Mouse (Mus musculus): ENCODE results near the gene Taok2. TPM values are rescaled to one million over a fixed set of nuclear protein-coding genes. Genes with fewer than 3 reads are reported as not detected.
A peak's percentile ranks its signal among the peaks of the same experiment; 100 is the strongest.
"Not testable (repeated sequence)": the region's sequence is repeated elsewhere in the genome, so short reads cannot be mapped to it uniquely, and the experiment has no call there.

Gene Taok2
- polyA plus RNA-seq (2015; fragmentation: Nextera tagmentation; extraction: Ambion mirVana): 30.8 and 31.9 TPM in 2 replicates

DNA sequence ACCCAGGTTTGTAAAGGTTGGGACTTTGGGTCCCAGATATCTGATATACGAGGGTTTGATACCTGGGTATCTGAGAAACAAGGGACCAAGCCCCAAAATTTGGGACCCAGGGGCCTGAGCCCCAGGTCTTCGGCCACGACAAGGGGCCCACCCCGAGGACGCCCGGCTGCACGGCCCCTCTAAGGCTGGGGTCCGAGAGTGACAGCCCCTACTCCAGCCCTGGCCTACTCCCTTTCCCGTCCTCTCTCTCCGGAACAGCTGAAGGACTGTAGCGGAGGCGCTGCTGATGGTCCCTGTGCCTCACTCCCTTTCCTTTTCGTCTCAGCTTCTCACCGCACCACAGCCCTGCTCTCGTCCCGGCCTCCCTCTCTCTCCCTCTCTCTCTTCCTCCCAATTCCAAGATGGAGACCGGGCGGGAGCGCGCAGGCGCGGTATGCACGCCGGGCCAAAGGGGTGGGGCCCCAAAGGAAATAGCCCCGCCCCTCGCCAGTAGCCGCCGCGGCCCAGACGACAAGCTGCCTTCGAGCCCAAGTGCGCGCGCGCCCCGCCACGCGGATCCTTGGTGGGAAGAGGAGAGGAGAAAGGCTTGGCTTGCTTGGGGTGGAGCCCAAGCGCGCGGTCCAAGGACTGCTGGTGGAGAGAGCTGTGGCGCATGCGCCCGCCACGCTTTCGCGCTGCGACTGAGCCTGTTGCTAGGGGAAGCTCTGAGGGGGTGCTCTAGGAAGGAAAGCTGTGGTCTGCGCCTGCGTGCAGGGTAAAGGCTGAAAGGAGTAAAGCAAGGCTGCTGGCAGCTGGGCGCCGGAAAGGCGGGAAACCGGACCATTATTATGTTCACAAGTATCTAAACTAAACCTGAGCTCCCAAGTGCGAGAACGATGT is at the start of gene Taok2:
Taok2 (minus strand) TSS at position 418 of the 879 bp plus-strand sequence.
- no peaks in the 10 kb centered on the region for H3K27me3 ChIP-seq (replicated peaks)
- H3K9me3 ChIP-seq: no peaks in the 10 kb centered on the region
- H3K4me2 ChIP-seq (replicated peaks): peak within 1 kb of the TSS; percentile 97
- peak; percentile 98 for ATAC-seq
- H3K4me3 ChIP-seq (replicated peaks): peak within 1 kb of the TSS; percentile 74
- H3K4me1 ChIP-seq (replicated peaks): peaks cover 17% of the 10 kb centered on the region
- H3K27ac ChIP-seq: peak within 1 kb of the TSS; percentile 94
- H3K36me3 ChIP-seq: peaks cover 11% of the 10 kb centered on the region
- WGBS: under 1% methylated on average over 56 of the region's 56 CpGs
- H3K9ac ChIP-seq: peak within 1 kb of the TSS; percentile 82

GRCm38 (mm10) chr7:126932652-126933051 is 48.1 kb upstream of the Taok2 start:
- peaks cover 4% of the 10 kb centered on the region; the same call in 1 of the 2 replicates for H3K36me3 ChIP-seq
- H3K27ac ChIP-seq: no peak overlapping the region
- H3K4me2 ChIP-seq (replicated peaks): no peak overlapping the region
- peaks cover 5% of the 10 kb centered on the region; the same call in 1 of the 2 replicates for H3K4me1 ChIP-seq (replicated peaks)
- H3K27me3 ChIP-seq (replicated peaks): no peaks in the 10 kb centered on the region
- no peaks in the 10 kb centered on the region for H3K9me3 ChIP-seq
- no peak for ATAC-seq
- 79% methylated on average over 2 of the region's 2 CpGs for WGBS
- no peak overlapping the region for H3K9ac ChIP-seq
- no peak overlapping the region for H3K4me3 ChIP-seq (replicated peaks)

DNA sequence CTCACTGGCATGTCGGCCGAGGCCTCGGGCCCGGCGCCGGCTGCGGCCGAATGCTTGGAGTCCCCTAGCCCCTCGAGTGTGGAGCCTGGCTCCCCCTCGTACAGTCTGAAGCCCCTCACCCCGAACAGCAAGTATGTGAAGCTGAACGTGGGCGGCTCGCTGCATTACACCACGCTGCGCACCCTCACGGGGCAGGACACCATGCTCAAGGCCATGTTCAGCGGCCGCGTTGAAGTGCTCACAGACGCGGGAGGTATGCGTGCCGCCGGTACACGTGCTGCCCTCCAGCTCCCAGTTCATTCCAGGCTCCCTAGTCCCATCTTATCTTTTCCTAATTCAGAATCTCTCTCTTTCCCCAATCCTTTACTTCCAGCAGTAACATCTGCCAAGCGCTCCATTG is 44.5 kb upstream of the Taok2 start:
- ATAC-seq: peak; percentile 79
- peak overlapping the region; percentile 63 for H3K4me3 ChIP-seq (replicated peaks)
- peak overlapping the region; percentile 85 for H3K4me2 ChIP-seq (replicated peaks)
- no peaks in the 10 kb centered on the region for H3K9me3 ChIP-seq
- peak overlapping the region; percentile 82 for H3K9ac ChIP-seq
- H3K36me3 ChIP-seq: peaks cover 4% of the 10 kb centered on the region; the same call in 1 of the 2 replicates
- under 1% methylated on average over 27 of the region's 27 CpGs for WGBS
- peak overlapping the region; percentile 61 for H3K27ac ChIP-seq
- no peaks in the 10 kb centered on the region for H3K27me3 ChIP-seq (replicated peaks)
- peaks cover 5% of the 10 kb centered on the region; the same call in 1 of the 2 replicates for H3K4me1 ChIP-seq (replicated peaks)

DNA sequence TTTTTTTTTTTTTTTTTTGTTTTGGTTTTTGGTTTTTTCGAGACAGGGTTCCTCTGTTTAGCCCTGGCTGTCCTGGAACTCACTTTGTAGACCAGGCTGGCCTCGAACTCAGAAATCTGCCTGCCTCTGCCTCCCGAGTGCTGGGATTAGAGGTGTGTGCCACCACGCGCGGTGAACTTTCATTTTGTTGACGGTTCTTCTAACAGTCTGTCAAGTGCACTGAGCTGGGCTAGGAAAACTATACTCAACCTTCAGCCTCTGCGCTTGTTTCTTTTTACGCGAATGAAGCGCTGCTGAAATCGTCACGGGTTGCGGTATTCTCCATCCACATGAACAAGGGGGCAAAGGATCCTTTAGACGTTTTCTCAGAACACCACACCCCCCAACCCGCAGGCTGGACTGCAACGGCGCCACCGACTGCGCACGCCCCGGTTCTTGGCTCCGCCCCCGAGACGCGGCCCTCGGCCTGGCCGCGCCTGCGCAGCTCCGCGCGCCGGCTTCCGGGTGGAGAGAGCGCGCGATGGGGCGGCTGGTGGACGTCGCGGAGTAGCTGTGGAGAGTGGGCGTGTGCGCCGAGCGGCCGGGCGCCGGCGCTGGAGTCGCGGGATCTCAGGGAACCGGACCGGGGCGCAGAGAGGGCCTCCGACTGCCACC is 44.0 kb upstream of the Taok2 start, which contains the start of gene Kctd13:
Kctd13 (plus strand) TSS at position 496 of the 654 bp plus-strand sequence.
- ATAC-seq: peak; percentile 99
- Histone ChIP-seq H3K27ac (peak within 1 kb of the TSS; percentile 61), H3K9me3 (no peaks in the 10 kb centered on the region), H3K9ac (peak within 1 kb of the TSS; percentile 82), H3K4me1 (replicated peaks) (peaks cover 5% of the 10 kb centered on the region; the same call in 1 of the 2 replicates), H3K4me2 (replicated peaks) (peak within 1 kb of the TSS; percentile 85), H3K36me3 (peaks cover 4% of the 10 kb centered on the region; the same call in 1 of the 2 replicates), H3K27me3 (replicated peaks) (no peaks in the 10 kb centered on the region), H3K4me3 (replicated peaks) (peak within 1 kb of the TSS; percentile 63)
- WGBS: 3% methylated on average over 56 of the region's 56 CpGs

DNA sequence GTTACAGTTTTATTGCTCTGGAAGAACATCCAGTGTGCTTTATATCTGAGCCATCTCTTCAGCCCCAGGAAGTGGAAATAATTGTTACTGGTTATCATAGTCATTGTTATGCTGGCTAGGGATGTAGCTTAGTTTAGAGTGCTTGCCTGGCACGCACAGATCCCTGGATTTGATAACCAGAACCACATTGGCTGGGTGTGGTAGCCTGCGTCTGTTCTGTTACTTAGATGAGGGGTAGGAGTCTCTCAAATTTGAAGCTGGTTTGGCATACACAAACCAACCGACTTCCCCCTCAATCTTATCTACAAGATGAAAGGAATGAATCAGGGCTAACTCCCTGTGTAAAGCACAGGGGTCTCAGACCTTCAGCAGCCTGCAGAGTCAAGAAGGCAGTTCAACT is 41.8 kb upstream of the Taok2 start:
- Histone ChIP-seq H3K9ac (no peak overlapping the region), H3K4me1 (replicated peaks) (peaks cover 14% of the 10 kb centered on the region), H3K4me2 (replicated peaks) (no peak overlapping the region), H3K27ac (no peak overlapping the region), H3K4me3 (replicated peaks) (no peak overlapping the region), H3K36me3 (no peaks in the 10 kb centered on the region), H3K27me3 (replicated peaks) (no peaks in the 10 kb centered on the region), H3K9me3 (no peaks in the 10 kb centered on the region)
- WGBS: 28% methylated on average over 3 of the region's 3 CpGs
- ATAC-seq: no peak

DNA sequence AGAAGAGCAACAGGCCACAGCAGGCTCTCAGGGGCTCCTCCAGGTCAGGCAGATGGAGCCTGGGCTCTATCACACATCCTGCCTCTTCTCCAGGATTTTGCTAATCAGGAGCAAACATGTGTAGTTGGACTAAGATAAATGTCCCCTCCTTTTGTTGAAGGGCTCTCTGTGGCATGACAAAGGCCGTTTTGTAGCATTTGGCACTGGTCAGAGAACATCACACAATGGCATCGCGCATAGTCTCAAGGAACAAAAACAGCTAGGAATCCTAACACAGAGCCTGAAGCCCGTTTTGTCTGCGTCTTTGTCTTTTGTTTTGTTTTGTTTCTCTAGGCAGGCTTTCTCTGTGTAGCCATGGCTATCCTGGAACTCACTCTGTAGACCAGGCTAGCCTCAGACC is 39.5 kb upstream of the Taok2 start:
- Histone ChIP-seq H3K4me1 (replicated peaks) (peaks cover 9% of the 10 kb centered on the region), H3K4me2 (replicated peaks) (no peak overlapping the region), H3K36me3 (no peaks in the 10 kb centered on the region), H3K9ac (no peak overlapping the region), H3K27me3 (replicated peaks) (no peaks in the 10 kb centered on the region), H3K9me3 (no peaks in the 10 kb centered on the region), H3K27ac (no peak overlapping the region), H3K4me3 (replicated peaks) (no peak overlapping the region)
- ATAC-seq: no peak
- WGBS: 76% methylated on average over 5 of the region's 5 CpGs

DNA sequence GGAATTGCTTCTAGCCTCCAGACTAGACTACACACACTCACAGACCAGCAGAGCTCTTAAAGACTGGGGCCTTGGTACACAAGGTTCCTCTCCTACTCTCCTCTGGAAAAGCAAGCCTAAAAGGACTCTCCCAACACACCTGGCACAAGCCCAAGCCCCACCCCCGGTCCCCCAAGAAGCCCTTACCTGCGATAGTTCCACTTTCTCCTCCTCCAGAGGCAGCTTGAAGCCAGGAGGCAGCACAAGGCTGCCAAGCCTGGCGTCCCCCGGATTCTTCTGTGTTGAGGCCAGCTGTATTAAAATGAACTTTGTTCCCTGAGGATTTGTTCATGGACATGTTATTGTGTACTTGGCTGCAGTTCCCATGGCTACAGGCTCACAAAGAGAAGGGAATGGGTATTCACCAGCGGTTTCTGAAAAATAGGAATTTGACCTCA is 38.1 kb upstream of the Taok2 start, which contains the start of gene Tmem219:
Tmem219 (minus strand) TSS at position 294 of the 437 bp plus-strand sequence.
- ATAC-seq: peak; percentile 93
- Histone ChIP-seq H3K9ac (0 out of 2 replicates have a peak within 1 kb of the TSS, but pooled peaks have one; percentile 5), H3K4me2 (replicated peaks) (peak within 1 kb of the TSS; percentile 28), H3K4me3 (replicated peaks) (no peak within 1 kb of the TSS), H3K9me3 (no peaks in the 10 kb centered on the region), H3K27ac (peak within 1 kb of the TSS; percentile 48), H3K27me3 (replicated peaks) (no peaks in the 10 kb centered on the region), H3K4me1 (replicated peaks) (peaks cover 9% of the 10 kb centered on the region), H3K36me3 (no peaks in the 10 kb centered on the region)
- 36% methylated on average over 5 of the region's 5 CpGs for WGBS

DNA sequence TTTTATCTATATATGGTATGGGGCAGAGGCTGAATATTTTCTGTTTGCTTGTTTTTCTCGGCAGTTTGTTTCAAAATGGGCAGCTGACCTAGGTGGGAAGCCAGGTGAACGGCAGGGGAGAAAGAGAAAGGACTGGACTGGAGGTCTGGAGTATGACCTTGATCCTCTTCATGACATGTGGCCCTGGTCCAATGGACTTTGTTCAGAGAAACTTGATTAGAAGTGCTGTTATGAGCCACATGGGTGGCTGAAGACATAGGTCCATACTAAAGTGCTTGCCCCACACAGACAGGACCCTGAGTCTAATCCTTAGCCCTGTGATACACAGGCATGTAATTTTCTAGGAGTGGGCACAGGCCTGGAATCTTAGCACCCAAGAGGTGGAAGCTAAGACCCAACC is 37.1 kb upstream of the Taok2 start:
- Histone ChIP-seq H3K27ac (no peak overlapping the region), H3K4me2 (replicated peaks) (no peak overlapping the region), H3K4me3 (replicated peaks) (no peak overlapping the region), H3K36me3 (no peaks in the 10 kb centered on the region), H3K9ac (no peak overlapping the region), H3K9me3 (no peaks in the 10 kb centered on the region), H3K4me1 (replicated peaks) (peaks cover 9% of the 10 kb centered on the region), H3K27me3 (replicated peaks) (no peaks in the 10 kb centered on the region)
- no peak for ATAC-seq
- 59% methylated on average over 2 of the region's 2 CpGs for WGBS

DNA sequence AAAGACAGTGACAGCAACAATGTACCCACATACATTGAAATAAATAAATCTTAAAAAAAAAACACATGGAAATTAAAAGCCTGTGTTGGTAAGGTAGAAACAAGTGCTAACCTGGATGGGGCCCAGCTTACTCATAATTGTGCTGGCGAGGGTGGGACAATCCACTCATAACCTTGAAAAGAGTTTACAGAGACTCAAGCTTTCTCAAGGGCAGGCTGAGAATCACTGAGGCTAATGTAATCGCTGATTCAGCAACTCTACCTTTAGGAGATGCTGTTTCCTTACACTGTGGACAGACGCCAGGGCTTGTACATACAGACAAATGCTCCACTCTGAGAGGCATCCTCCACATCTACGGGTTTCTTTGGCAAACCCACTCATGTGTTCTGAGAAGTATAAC is 35.5 kb upstream of the Taok2 start:
- ATAC-seq: no peak
- H3K4me1 ChIP-seq (replicated peaks): peaks cover 9% of the 10 kb centered on the region
- H3K4me3 ChIP-seq (replicated peaks): no peak overlapping the region
- 72% methylated on average over 4 of the region's 4 CpGs for WGBS
- no peaks in the 10 kb centered on the region for H3K36me3 ChIP-seq
- no peak overlapping the region for H3K9ac ChIP-seq
- no peaks in the 10 kb centered on the region for H3K27me3 ChIP-seq (replicated peaks)
- H3K4me2 ChIP-seq (replicated peaks): no peak overlapping the region
- no peak overlapping the region for H3K27ac ChIP-seq
- no peaks in the 10 kb centered on the region for H3K9me3 ChIP-seq

DNA sequence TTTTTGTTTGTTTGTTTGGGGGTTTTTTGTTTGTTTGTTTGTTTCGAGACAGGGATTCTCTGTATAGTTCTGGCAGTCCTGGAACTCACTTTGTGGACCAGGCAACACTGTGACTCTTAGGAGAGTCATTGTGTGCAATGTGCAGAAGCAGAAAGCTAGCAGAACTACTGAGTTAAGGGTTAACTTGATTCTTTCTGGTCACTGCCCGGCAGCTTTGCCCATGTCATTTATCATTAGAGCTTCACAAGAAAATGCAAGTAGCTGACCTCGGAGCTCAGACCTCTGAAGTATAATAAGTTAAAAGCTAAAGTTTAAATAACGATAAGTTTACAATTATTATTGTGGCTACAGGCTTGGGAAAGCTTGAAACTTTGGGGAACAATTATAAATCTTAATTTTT is 33.9 kb upstream of the Taok2 start:
- not testable (repeated sequence) for H3K4me2 ChIP-seq (replicated peaks); H3K4me3 ChIP-seq (replicated peaks); H3K27me3 ChIP-seq (replicated peaks); H3K9me3 ChIP-seq; H3K36me3 ChIP-seq; H3K9ac ChIP-seq; ATAC-seq; H3K27ac ChIP-seq; H3K4me1 ChIP-seq (replicated peaks)
- WGBS: 24% methylated on average over 4 of the region's 4 CpGs

DNA sequence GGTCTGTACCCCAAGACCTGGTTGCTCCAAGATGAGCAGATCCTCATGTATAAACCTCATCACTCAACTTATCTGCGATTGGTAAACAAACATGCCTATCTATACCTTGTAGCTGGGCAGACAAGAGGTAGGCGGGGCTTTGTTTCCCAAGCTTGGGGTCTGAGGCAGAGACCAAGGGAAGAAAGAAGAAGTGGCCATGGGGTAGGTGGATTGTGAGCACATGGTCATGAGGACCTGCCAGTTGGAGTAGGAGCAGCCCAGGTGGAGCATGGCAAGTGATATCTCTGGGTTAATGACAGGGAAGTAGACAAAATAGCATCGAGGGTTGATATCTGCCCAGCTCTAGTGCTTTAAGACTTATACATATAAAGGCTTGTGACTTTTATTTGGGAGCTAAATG is 30.3 kb upstream of the Taok2 start:
- Histone ChIP-seq H3K4me1 (replicated peaks) (no peaks in the 10 kb centered on the region), H3K27ac (no peak overlapping the region), H3K4me2 (replicated peaks) (no peak overlapping the region), H3K4me3 (replicated peaks) (no peak overlapping the region), H3K9ac (no peak overlapping the region), H3K27me3 (replicated peaks) (no peaks in the 10 kb centered on the region), H3K36me3 (no peaks in the 10 kb centered on the region), H3K9me3 (no peaks in the 10 kb centered on the region)
- ATAC-seq: no peak
- 66% methylated on average over 3 of the region's 3 CpGs for WGBS

DNA sequence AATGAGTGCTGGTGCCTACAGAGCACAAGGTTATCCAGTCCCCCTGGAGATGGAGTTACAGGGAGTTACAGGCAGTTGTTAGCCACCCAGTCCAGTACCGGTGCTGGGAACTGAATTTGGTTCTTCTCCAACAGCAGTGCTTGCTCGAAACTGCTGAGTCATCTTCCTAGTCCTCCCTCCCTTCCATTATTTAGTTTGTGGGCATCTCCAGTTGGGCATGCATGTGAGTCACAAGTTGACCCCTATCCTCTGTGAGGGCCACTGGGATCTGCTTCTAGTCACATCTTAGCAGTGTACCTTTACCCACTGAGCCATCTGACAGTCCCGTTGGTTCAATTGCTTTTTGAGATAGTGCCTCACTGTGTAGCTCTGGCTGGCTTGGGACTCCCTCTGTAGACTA is 21.1 kb upstream of the Taok2 start:
- ATAC-seq: no peak
- 70% methylated on average over 3 of the region's 3 CpGs for WGBS
- Histone ChIP-seq H3K9me3 (no peaks in the 10 kb centered on the region), H3K27me3 (replicated peaks) (no peaks in the 10 kb centered on the region), H3K4me1 (replicated peaks) (no peaks in the 10 kb centered on the region), H3K4me2 (replicated peaks) (no peak overlapping the region), H3K9ac (no peak overlapping the region), H3K36me3 (no peaks in the 10 kb centered on the region), H3K4me3 (replicated peaks) (no peak overlapping the region), H3K27ac (no peak overlapping the region)
